Mouse (Mus musculus): ENCODE data around the gene Sorbs1. TPM values are rescaled to one million over a fixed set of nuclear protein-coding genes. Genes with fewer than 3 reads are reported as not detected.

Sorbs1 gene
- total and polyA plus RNA-seq, 3 experiments = 2.1 to 6.2 (median 3.6) TPM

- TF ChIP-seq EP300 (IDR thresholded peaks at IDR 0.05; ENCODE audit: low read length) (peak; percentile 77), JUN (IDR thresholded peaks at IDR 0.05; ENCODE audit: insufficient read depth, low read depth, low read length) (peak; percentile 76), PAX5 (IDR thresholded peaks at IDR 0.05; ENCODE audit: low read length) (no peak), MAX (IDR thresholded peaks at IDR 0.05; ENCODE audit: low read length) (peak; percentile 93), MAZ (IDR thresholded peaks at IDR 0.05; ENCODE audit: low read depth, low read length) (no peak)
These were observed 111.2 kb downstream of the Sorbs1 start (continued) for GRCm38 (mm10) chr19:40402155-40402963.

DNA sequence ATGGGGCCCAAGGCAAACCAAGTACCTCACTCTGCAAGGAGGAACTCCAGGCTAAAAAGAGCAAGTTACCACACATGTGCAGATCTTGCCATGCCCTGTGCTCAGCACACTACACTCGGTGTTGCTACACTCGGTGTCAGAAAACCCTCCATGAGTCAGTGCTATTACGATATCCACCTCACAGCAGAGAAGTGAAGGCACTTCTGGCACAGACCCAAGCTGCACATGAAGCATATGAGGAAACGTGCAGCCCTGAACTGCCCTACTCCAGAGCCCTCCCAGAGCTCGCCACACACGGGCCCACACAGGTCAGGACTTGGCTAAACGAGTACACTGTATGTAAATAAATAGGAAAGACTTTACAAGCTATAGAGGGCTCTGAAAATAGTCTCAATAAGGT lies 112.4 kb downstream of the Sorbs1 start:
- H3K9me3 ChIP-seq (replicated peaks; ENCODE audit: low read length) = no peaks in the 10 kb centered on the region
- no peaks in the 10 kb centered on the region for H3K27me3 ChIP-seq (replicated peaks)
- no peaks in the 10 kb centered on the region for H3K79me2 ChIP-seq (replicated peaks; ENCODE audit: control insufficient read depth, extremely low read depth, insufficient read depth, poor library complexity, severe bottlenecking)
- H3K4me2 ChIP-seq (ENCODE audit: insufficient read depth, low read depth, poor library complexity, severe bottlenecking) = no peak overlapping the region
- H3K9ac ChIP-seq (ENCODE audit: insufficient read depth, low read depth) = peak overlapping the region; percentile 21; the same call in 1 of the 2 replicates
- peak; percentile 10 for DNase-seq (ENCODE audit: extremely low read depth)
- H3K4me3 ChIP-seq (replicated peaks in 1 of 3; ENCODE audit: low read depth in 2 of 3, low read length in 2 of 3, poor library complexity in 1 of 3) = no peak overlapping the region
- in situ Hi-C loops (cut with MboI; ENCODE audit: low pct_ligation_motif_present, low pct_unique_long_range_greater_than_20kb, low sequenced_read_pairs) = no loop called here
- TF ChIP-seq HCFC1 (IDR thresholded peaks at IDR 0.05; ENCODE audit: low read depth, low read length) (no peak), BHLHE40 (IDR thresholded peaks at IDR 0.05; ENCODE audit: low read depth, low read length) (peak; percentile 51; the same call in 1 of the 2 replicates), ZKSCAN1 (IDR thresholded peaks at IDR 0.05; ENCODE audit: borderline replicate concordance, low read depth, low read length) (no peak)
- H3K27ac ChIP-seq (ENCODE audit: insufficient read depth, low read depth) = no peak overlapping the region
- H3K36me3 ChIP-seq (replicated peaks in 1 of 2; ENCODE audit: control insufficient read depth in 1 of 2, insufficient read depth in 1 of 2, low read length in 1 of 2) = peaks cover 0 to 15% of the 10 kb centered on the region in 2 experiments
- dilution Hi-C loops (cut with MboI; ENCODE audit: extremely low pct_ligation_motif_present, extremely low pct_unique_long_range_greater_than_20kb, low sequenced_read_pairs) = no loop called here
- peaks cover 16 to 29% of the 10 kb centered on the region in 2 experiments for H3K4me1 ChIP-seq (ENCODE audit: control insufficient read depth in 1 of 2, insufficient read depth in 2 of 2)

GRCm38 (mm10) chr19:40400426-40401030 lies 113.1 kb downstream of the Sorbs1 start:
- peaks cover 0 to 15% of the 10 kb centered on the region in 2 experiments for H3K36me3 ChIP-seq (replicated peaks in 1 of 2; ENCODE audit: control insufficient read depth in 1 of 2, insufficient read depth in 1 of 2, low read length in 1 of 2)
- in situ Hi-C loops (cut with MboI; ENCODE audit: low pct_ligation_motif_present, low pct_unique_long_range_greater_than_20kb, low sequenced_read_pairs) (no loop called here), dilution Hi-C loops (cut with MboI; ENCODE audit: extremely low pct_ligation_motif_present, extremely low pct_unique_long_range_greater_than_20kb, low sequenced_read_pairs) (no loop called here)
- H3K4me2 ChIP-seq (ENCODE audit: insufficient read depth, low read depth, poor library complexity, severe bottlenecking) = no peak overlapping the region
- peaks cover 16 to 29% of the 10 kb centered on the region in 2 experiments for H3K4me1 ChIP-seq (ENCODE audit: control insufficient read depth in 1 of 2, insufficient read depth in 2 of 2)
- no peaks in the 10 kb centered on the region for H3K79me2 ChIP-seq (replicated peaks; ENCODE audit: control insufficient read depth, extremely low read depth, insufficient read depth, poor library complexity, severe bottlenecking)
- no peak overlapping the region for H3K27ac ChIP-seq (ENCODE audit: insufficient read depth, low read depth)
- H3K9ac ChIP-seq (ENCODE audit: insufficient read depth, low read depth) = no peak overlapping the region
- H3K9me3 ChIP-seq (replicated peaks; ENCODE audit: low read length) = no peaks in the 10 kb centered on the region
- TF ChIP-seq TCF12 (IDR thresholded peaks at IDR 0.05; ENCODE audit: low read depth, low read length) (no peak), SIN3A (IDR thresholded peaks at IDR 0.05; ENCODE audit: low read length) (no peak), CHD2 (IDR thresholded peaks at IDR 0.05; ENCODE audit: low read length) (no peak), KAT2A (IDR thresholded peaks at IDR 0.05; ENCODE audit: insufficient replicate concordance, low read length) (no peak), EP300 (IDR thresholded peaks at IDR 0.05; ENCODE audit: low read length) (no peak)
- DNase-seq (ENCODE audit: extremely low read depth) = no peak
- H3K27me3 ChIP-seq (replicated peaks) = no peaks in the 10 kb centered on the region
- no peak overlapping the region for H3K4me3 ChIP-seq (replicated peaks in 1 of 3; ENCODE audit: low read depth in 2 of 3, low read length in 2 of 3, poor library complexity in 1 of 3)

Measured in CH12.LX (cell line).